Mouse (Mus musculus): ENCODE results near the gene Gm49450. TPM values are rescaled to one million over a fixed set of nuclear protein-coding genes. Genes with fewer than 3 reads are reported as not detected.

The Gm49450 gene
- polyA plus RNA-seq, 1 experiment from 2014 or later = not detected

Other genes with a start within 250 kb of the Gm49450 start
- 0.34 and 0.64 TPM in 2 replicates for gene Ccdc65, start 245.3 kb downstream of the Gm49450 start, polyA plus RNA-seq (2016; fragmentation: Nextera tagmentation; extraction: Ambion mirVana)
- 26.8 and 28.9 TPM in 2 replicates for gene Fkbp11, start 225.4 kb downstream of the Gm49450 start, polyA plus RNA-seq (2016; fragmentation: Nextera tagmentation; extraction: Ambion mirVana)
- 44.3 and 49.1 TPM in 2 replicates for gene Arf3, start 190.3 kb downstream of the Gm49450 start, polyA plus RNA-seq (2016; fragmentation: Nextera tagmentation; extraction: Ambion mirVana)
- gene Wnt10b, start 175.4 kb downstream of the Gm49450 start, polyA plus RNA-seq (2016; fragmentation: Nextera tagmentation; extraction: Ambion mirVana) = 0.62 and 0.99 TPM in 2 replicates
- gene Wnt1, start 163.7 kb downstream of the Gm49450 start, polyA plus RNA-seq (2016; fragmentation: Nextera tagmentation; extraction: Ambion mirVana) = not detected in 2 replicates
- not detected in 2 replicates for gene Ddn, start 144.1 kb downstream of the Gm49450 start, polyA plus RNA-seq (2016; fragmentation: Nextera tagmentation; extraction: Ambion mirVana)
- 92.3 and 97.7 TPM in 2 replicates for gene Prkag1, start 122.0 kb downstream of the Gm49450 start, polyA plus RNA-seq (2016; fragmentation: Nextera tagmentation; extraction: Ambion mirVana)
- gene Kmt2d, start 82.3 kb downstream of the Gm49450 start, polyA plus RNA-seq (2016; fragmentation: Nextera tagmentation; extraction: Ambion mirVana) = 12.6 and 13.6 TPM in 2 replicates
- gene Rhebl1, start 59.0 kb downstream of the Gm49450 start, polyA plus RNA-seq (2016; fragmentation: Nextera tagmentation; extraction: Ambion mirVana) = 27.9 and 34.3 TPM in 2 replicates
- 0.40 and 0.46 TPM in 2 replicates for gene Dhh, start 55.0 kb downstream of the Gm49450 start, polyA plus RNA-seq (2016; fragmentation: Nextera tagmentation; extraction: Ambion mirVana)
- 23.9 and 28.3 TPM in 2 replicates for gene Lmbr1l, start 35.3 kb downstream of the Gm49450 start, polyA plus RNA-seq (2016; fragmentation: Nextera tagmentation; extraction: Ambion mirVana)
- gene Tuba1b, start 19.0 kb downstream of the Gm49450 start, polyA plus RNA-seq (2016; fragmentation: Nextera tagmentation; extraction: Ambion mirVana) = 2,301 and 2,452 TPM in 2 replicates
- gene Tuba1a, start 152 bp upstream of the Gm49450 start, polyA plus RNA-seq (2016; fragmentation: Nextera tagmentation; extraction: Ambion mirVana) = 1,294 and 1,475 TPM in 2 replicates
- 133 and 138 TPM in 2 replicates for gene Tuba1c, start 76.3 kb upstream of the Gm49450 start, polyA plus RNA-seq (2016; fragmentation: Nextera tagmentation; extraction: Ambion mirVana)
- gene Prph, start 101.6 kb upstream of the Gm49450 start, polyA plus RNA-seq (2016; fragmentation: Nextera tagmentation; extraction: Ambion mirVana) = 0.16 TPM in 1 of 2 replicates, not detected in the other
- gene Troap, start 121.0 kb upstream of the Gm49450 start, polyA plus RNA-seq (2016; fragmentation: Nextera tagmentation; extraction: Ambion mirVana) = 54.8 and 56.2 TPM in 2 replicates
- gene C1ql4, start 134.3 kb upstream of the Gm49450 start, polyA plus RNA-seq (2016; fragmentation: Nextera tagmentation; extraction: Ambion mirVana) = 0.15 and 0.23 TPM in 2 replicates
- gene Dnajc22, start 139.6 kb upstream of the Gm49450 start, polyA plus RNA-seq (2016; fragmentation: Nextera tagmentation; extraction: Ambion mirVana) = 1.4 and 2.1 TPM in 2 replicates
- gene Spats2, start 172.4 kb upstream of the Gm49450 start, polyA plus RNA-seq (2016; fragmentation: Nextera tagmentation; extraction: Ambion mirVana) = 60.5 and 64.1 TPM in 2 replicates

Measured in limb, embryonic 10.5 days (tissue).